Mouse (Mus musculus) brain, adult 2 months (tissue): ENCODE measurements around the gene H2afv.
A peak's percentile ranks its signal among the peaks of the same experiment; 100 is the strongest.
"Not testable (repeated sequence)": the region's sequence is repeated elsewhere in the genome, so short reads cannot be mapped to it uniquely, and the experiment has no call there.

Experiments used
- DNase-seq: peaks from one replicate; pipeline ENCODE4 v3.0.0; 2011; ENCODE audit warnings: low read depth, low spot score

Gene H2afv

DNA sequence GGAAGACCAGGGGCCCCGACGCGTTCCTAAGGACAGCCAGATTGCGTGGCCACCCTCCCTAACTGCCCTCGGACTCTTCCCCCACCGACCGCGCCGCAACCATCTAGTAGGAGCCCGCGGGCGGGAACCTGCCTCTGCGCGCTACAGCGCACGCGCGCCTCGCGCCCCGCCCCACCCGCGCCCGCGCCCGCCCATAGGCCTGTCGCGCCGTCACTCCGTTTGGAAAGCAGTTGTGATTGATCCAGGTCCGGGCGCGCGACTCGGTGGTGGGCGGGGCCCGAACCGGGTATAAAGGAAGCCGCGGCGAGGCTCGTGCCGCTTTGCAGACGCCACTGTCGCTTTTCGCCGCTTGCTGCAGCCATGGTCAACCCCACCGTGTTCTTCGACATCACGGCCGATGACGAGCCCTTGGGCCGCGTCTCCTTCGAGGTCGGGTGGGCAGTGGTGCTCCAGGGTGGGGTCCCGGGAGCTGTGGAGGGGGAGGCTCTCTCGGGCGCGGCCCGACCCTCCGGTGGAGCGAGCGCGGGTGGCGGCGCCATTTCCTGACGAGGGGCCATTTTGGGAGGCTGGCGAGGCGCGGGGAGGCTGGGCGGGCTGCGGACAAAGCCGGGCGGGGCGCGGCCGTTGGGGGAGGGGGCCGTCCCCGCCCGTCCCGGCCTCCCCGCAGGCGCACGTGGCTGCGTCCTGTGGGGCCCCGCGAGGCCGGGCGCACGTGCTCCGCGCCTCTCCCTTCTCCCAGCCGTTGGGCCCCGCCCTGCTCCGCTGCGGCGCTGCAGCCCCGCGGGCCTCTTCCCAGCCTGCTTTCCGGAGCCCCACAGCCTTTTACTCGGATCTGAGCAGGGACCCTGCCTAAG lies 28.5 kb downstream of the H2afv start:
- peak; percentile 97 for DNase-seq

- DNase-seq = peak; percentile 80
Measured at GRCm38 (mm10) chr11:6414751-6415550, 29.3 kb downstream of the H2afv start, which contains the start of gene Ppia. Gene Ppia, plus strand, starts transcription at chr11:6415443.

DNA sequence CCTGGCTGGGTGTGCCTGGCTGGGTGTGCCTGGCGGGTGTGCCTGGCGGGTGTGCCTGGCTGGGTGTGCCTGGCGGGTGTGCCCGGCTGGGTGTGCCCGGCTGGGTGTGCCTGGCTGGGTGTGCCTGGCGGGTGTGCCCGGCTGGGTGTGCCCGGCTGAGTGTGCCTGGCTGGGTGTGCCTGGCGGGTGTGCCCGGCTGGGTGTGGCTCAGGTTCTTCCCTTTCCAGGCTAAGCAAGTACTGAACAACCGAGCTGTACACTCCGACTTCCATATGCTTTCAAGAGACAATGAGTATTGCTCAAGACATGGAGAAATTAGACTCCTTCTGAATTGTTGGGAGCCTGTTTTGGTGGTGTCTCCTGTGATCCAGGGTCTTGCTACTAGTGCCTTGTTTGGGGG lies 31.0 kb downstream of the H2afv start:
- no peak for DNase-seq

- DNase-seq = peak; percentile 88
Measured at GRCm38 (mm10) chr11:6411684-6412083, 32.6 kb downstream of the H2afv start.

- DNase-seq = not testable (repeated sequence)
Measured at GRCm38 (mm10) chr11:6410755-6411154, 33.5 kb downstream of the H2afv start.

GRCm38 (mm10) chr11:6410050-6410602 lies 34.1 kb downstream of the H2afv start:
- peak; percentile 89 for DNase-seq

- no peak for DNase-seq
Measured at GRCm38 (mm10) chr11:6407162-6407621, 37.1 kb downstream of the H2afv start.

GRCm38 (mm10) chr11:6406251-6407161 lies 37.7 kb downstream of the H2afv start:
- DNase-seq = peak; percentile 88

DNA sequence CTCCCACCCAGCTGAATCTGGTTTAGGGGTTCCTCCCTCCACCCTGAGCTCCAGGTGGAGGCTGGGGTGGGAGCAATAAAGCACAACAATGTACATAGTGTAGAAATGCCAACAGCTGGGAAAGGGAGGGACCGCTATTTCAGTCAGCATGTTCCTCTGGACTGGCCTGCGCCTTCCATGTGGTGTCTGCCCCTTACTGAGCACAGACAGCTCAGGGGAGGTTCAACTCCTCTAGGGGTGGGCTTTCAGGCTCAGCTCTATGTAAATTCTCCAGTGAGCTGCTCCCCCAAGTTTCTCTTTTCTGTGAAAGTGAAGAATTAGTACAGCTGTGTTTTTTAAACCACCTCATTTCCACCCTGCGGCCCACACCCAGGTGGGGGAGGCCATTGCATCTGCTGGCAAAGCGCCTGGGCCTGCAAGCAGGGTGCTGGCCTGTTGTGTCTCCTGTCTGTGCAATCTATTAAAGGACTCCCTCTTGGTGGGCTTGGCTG lies 38.6 kb downstream of the H2afv start:
- DNase-seq = peak; percentile 53

DNA sequence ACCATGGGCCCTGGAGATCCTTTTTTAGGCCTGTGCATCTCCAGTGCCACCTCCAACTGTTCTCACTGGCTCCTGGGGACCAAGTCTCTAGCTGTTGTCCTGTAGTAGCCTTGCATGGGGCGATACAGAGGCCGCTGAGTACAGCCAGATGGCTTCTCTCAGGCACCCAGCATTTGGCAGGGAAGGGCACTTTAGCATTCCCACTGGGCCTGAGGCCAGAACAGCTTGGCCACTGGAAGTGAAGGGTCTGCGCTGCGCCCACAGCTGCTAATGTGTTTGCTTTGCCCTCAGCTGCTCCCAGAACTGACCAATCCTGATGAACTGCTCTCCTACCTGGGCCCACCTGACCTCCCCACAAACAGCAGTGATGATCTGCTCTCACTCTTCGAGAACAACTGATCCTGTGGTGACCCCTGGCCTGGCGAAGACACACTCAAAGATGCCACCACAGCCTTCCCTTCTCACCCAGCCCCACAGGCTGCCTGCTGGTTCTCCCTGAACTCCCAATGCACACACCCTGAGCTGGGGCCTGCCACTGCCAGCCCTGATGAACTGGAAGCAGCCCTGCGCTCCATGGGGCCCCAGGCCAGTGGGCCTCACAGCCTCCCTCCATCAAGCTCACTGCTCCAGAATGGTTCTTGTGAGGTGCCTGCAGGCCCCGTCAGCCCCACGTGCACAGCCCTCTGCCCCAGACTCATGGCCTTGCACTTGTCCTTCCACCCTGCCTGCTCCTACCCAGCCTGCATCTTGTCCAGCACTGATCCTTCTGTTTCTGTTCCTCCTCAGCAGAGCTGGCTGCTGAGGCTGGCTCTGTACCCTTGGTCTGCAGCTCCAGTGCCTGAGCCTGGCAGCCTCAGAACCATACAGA lies 39.3 kb downstream of the H2afv start:
- DNase-seq = peak; percentile 72

DNA sequence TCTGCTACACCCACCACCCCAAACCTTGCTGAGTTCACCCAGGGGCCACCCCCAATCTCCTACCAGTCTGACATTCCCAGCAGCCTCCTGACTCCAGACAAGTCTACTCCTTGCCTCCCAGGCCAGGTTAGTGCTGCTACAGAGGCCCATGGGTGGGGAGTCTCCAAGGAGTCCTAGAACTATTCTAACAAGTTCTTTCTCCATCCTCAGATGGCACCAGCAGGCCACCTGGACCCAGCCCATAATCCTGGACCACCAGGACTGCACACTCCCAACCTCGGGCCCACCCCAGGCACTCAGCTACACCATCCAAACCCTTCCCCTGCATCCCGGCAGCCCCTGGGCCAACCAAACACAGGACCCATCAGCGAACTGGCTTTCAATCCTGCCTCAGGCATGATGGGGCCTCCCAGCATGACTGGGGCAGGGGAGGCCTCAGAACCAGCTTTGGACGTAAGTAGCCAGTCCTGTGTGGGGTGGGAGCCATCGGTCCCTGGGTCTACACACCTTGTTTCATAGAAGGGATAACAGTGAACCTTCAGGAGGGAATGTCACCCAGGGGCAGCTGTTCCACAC lies 40.3 kb downstream of the H2afv start:
- DNase-seq = no peak

DNA sequence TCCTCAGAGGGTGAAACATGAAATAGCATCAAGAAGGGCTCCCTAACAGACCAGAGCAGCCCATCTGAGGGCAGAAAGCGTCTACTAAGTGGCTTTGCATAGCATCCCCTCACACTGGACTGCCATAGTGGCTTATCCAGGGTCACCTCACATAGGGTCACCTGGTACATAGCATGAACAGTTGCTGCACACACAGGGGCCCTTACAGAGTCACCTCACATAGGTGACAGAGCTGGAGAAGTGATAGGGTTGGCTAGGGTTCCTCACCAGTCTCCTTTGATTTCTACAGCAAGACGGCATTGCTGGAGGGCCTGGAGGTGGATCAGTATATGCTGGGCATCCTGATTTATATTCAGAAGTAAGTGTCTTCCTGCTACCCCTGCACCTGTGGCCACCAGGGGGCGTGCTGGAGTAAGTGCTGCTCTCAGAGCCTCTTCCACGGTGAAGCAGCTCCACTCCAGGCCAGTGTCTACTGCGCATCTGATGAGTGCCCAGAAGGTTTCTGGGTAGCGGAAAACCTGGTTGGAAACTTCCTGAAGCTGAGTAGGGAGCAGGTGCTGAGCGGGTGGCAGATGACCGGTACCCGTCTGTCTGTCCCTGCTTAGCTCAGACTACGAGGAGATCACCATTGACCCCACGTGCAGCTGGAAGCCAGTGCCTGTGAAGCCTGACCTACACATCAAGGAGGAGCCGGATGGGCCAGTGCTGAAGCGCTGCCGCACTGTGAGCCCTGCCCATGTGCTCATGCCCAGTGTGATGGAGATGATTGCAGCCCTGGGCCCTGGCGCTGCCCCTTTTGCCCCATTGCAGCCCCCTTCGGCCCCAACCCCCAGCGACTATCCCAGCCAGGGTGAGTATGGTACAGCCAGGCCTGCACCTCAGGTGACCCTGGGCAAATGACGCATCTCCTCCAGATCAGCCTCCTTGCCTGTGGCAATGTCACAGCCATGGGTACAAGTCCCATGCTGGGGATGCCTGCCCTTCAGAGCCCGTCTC lies 41.4 kb downstream of the H2afv start:
- DNase-seq = peak; percentile 73

- no peak for DNase-seq
Measured at GRCm38 (mm10) chr11:6398141-6398540, 46.1 kb downstream of the H2afv start.

DNA sequence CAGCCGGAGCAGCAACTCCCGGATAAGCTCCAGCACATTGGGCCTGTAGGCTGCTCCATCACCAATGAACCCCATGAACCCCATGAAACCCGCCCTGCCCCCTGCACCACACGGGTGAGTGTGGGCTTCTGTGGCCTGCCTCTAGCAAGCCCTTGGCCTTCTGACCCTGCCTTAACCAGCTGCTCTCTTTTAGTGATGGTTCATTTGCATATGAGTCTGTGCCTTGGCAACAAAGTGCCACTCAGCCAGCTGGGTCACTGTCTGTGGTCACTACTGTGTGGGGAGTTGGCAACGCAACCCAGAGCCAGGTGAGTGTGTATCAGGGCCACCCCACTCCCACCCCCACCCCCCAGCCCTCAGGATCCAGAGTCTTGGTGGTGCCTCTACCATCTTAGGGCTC lies 48.7 kb downstream of the H2afv start:
- no peak for DNase-seq

DNA sequence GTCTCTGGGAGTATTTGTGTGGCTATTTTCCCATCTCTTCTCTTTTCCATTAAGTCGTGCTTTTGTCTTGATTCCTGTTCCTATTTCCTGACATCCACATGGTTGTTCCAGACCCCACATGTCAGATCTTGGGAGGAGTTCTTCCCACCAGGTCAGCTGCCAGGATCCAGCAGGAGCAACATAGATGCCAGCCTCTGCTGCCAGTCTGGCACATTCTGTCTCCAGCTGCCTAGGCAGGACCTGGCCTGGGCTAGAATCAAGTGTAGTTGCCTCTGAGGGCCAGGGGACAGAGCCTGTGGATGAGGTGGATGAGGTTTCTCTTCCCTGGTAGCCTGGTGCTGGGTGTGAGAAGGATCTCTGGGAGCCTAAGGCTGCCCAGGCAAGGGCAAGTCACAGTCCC lies 50.4 kb downstream of the H2afv start:
- peak; percentile 35 for DNase-seq

DNA sequence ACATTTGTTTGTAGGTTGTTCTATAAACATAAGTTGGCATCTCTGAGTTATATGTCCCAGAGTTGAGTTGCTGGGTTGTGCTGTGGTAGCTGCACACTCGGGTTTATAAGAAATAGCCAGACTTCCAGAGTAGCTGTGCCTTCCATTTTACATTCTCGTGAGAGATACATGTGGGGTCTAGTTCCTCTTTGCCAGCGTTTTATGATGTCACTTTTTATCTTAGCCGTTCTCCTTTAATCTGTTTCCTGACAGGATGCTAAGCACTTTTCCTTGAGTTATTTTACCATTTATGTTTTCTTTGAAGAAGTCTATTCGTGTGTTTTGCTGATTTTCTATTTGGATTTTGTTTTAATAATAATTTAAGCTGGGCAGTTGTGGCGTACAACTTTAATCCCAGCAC lies 51.4 kb downstream of the H2afv start:
- DNase-seq = no peak

DNA sequence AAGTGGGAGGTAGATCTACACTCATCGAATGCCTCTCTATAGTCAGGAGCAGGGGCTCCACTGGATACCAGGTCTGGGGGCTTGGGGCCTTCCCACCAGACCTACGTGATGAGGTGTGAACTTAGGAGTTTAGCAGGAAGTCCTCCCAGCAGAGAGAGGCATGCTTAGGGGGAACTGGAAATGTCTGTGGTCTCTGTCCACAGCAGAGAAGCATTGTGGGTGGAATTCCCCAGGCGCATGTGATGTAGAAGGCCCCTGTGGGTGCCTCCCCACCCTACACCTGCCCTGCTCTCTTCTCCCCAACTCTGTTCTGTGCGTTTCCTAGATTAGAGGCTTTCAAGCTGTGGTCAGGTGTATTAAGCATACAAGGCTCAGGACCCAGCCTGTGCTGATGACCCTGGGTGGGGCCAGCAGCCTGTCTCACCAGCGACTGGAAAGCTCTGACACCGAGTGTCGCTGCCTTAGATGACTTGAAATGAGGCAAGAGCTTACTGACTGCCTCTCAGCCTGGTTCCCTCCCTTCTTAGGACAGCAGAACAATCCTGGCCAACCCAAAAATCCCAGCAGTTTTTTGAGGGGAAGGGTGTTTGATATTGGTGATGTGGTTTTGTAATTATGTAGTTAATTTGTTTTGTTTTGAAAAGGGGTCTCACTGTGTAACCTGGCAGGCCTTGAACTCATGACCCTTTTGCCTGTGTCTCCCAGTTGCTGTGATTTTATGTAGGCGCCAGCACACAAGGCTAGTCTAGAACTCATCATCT lies 52.5 kb downstream of the H2afv start:
- DNase-seq = no peak
